Mouse (Mus musculus) embryonic facial prominence, embryonic 12.5 days (tissue): ENCODE measurements at regions not wholly inside any gene's neighbourhood (a gene's known extent, or its start where the extent isn't known, plus 50 kb on each side); places are given as distances from the start of the nearest gene placed in this dataset.
A peak's percentile ranks its signal among the peaks of the same experiment; 100 is the strongest.

ENCODE experiments used
- ATAC-seq: fragments of 200-750 bp; cut with Nextera tagmentation; 2 replicates; pipeline ENCODE4 v1.8.0; 2017; ENCODE audit not compliant: insufficient number of reproducible peaks, insufficient read depth, low FRiP score, low TSS enrichment
- H3K27ac ChIP-seq: fragments of 300-500 bp; sonication (generic); 2 replicates; pipeline ENCODE4 v1.5.1; 2016; ENCODE audit warnings: mild to moderate bottlenecking
- H3K27me3 ChIP-seq: fragments of 300-500 bp; sonication (generic); 2 replicates; pipeline ENCODE4 v1.6.1; 2016; ENCODE audit warnings: mild to moderate bottlenecking, moderate library complexity
- H3K36me3 ChIP-seq: fragments of 300-500 bp; sonication (generic); 2 replicates; pipeline ENCODE4 v1.6.1; 2016; ENCODE audit warnings: mild to moderate bottlenecking
- H3K4me1 ChIP-seq: fragments of 300-500 bp; sonication (generic); 2 replicates; pipeline ENCODE4 v1.6.1; 2016
- H3K4me2 ChIP-seq: fragments of 300-500 bp; sonication (generic); replicated peaks from 2 replicates; pipeline ENCODE4 v1.6.1; 2016; ENCODE audit warnings: mild to moderate bottlenecking, moderate library complexity
- H3K4me3 ChIP-seq: fragments of 300-500 bp; sonication (generic); 2 replicates; pipeline ENCODE4 v1.5.1; 2016; ENCODE audit warnings: mild to moderate bottlenecking
- H3K9ac ChIP-seq: fragments of 300-500 bp; sonication (generic); 2 replicates; pipeline ENCODE4 v1.6.1; 2016; ENCODE audit warnings: mild to moderate bottlenecking, moderate library complexity
- H3K9me3 ChIP-seq: fragments of 300-500 bp; sonication (generic); 2 replicates; pipeline ENCODE4 v1.6.1; 2016; ENCODE audit warnings: mild to moderate bottlenecking, moderate library complexity
- WGBS: fragments of 180-500 bp; shearing (Covaris S2); methylation state at CpG from one replicate; pipeline ENCODE4 v1.1.7; 2016; 5-methylcytosine and 5-hydroxymethylcytosine counted together

DNA sequence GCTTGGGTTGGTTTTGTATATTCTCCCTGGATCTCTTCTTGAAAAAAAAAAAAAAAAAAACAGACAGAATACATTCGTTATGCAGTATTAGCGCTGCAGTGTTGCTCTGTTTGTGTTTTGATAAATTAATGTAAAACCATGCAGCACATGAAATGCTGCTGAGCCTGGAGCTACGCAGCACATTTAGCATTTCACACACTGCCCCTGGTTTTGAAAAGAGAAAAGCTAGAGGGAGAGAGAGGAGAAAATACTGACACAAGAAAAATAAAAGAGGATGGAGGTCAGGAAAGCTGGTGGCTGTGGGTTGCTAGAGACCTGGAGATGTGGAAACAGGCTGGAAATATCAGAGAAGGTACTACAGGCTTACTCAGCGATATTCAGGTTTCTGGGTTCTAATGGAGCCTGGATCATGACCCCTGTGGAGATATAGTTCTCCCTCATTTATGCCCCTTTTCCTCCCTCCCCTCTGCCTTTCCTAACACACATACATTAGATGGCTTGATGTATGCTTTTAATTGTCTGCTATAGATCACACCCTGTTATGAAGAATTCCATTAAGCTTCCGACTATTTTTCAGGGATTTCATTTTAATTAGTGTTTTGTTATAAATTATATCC, 296.8 kb upstream of the Rsrc1 start:
- H3K4me1 ChIP-seq: no peaks in the 10 kb centered on the region; the same call in 1 of the 2 replicates
- no peak overlapping the region for H3K9ac ChIP-seq
- H3K27ac ChIP-seq: no peak overlapping the region
- no peak overlapping the region for H3K4me2 ChIP-seq
- no peaks in the 10 kb centered on the region for H3K36me3 ChIP-seq
- H3K27me3 ChIP-seq: no peaks in the 10 kb centered on the region
- WGBS: 78% methylated on average over 5 of the region's 5 CpGs
- ATAC-seq: no peak
- H3K9me3 ChIP-seq: no peaks in the 10 kb centered on the region
- no peak overlapping the region for H3K4me3 ChIP-seq

- H3K4me1 ChIP-seq: no peaks in the 10 kb centered on the region; the same call in 1 of the 2 replicates
- H3K4me2 ChIP-seq: no peak overlapping the region
- H3K4me3 ChIP-seq: no peak overlapping the region
- ATAC-seq: no peak
- 81% methylated on average over 12 of the region's 12 CpGs for WGBS
- H3K27ac ChIP-seq: no peak overlapping the region
- H3K9me3 ChIP-seq: no peaks in the 10 kb centered on the region
- no peaks in the 10 kb centered on the region for H3K36me3 ChIP-seq
- no peak overlapping the region for H3K9ac ChIP-seq
- H3K27me3 ChIP-seq: no peaks in the 10 kb centered on the region
Measured at GRCm38 (mm10) chr3:66685136-66685535, 296.1 kb upstream of the Rsrc1 start.

DNA sequence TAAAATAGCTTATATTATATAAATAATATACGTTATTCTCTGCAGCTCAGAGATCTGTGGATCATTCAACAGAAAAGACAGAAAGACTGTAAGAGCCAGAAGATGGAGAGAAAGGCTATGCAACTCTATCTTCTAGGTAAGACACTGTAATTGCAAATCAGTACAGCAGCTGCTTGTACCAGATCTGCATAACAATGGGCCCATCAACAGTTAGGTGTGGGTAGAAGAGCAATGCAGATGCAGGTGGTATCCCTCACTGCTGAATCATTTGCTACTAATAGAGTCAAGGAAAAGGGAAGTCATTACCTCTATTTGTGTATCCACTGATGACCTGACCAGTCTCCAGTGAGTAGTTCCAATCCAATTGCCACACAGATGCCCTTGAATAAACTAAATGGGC, 294.1 kb upstream of the Rsrc1 start:
- Histone ChIP-seq H3K9me3 (no peaks in the 10 kb centered on the region), H3K36me3 (no peaks in the 10 kb centered on the region), H3K4me2 (no peak overlapping the region), H3K27ac (no peak overlapping the region), H3K9ac (no peak overlapping the region), H3K4me3 (no peak overlapping the region), H3K4me1 (no peaks in the 10 kb centered on the region; the same call in 1 of the 2 replicates), H3K27me3 (no peaks in the 10 kb centered on the region)
- ATAC-seq: no peak
- WGBS: 90% methylated on average over 1 of the region's 1 CpGs

GRCm38 (mm10) chr3:66690906-66691522, 290.2 kb upstream of the Rsrc1 start:
- WGBS: 71% methylated on average over 10 of the region's 10 CpGs
- no peaks in the 10 kb centered on the region for H3K4me1 ChIP-seq
- ATAC-seq: no peak

GRCm38 (mm10) chr3:66695125-66695524, 286.1 kb upstream of the Rsrc1 start:
- no peaks in the 10 kb centered on the region for H3K4me1 ChIP-seq
- H3K27me3 ChIP-seq: no peaks in the 10 kb centered on the region
- no peak overlapping the region for H3K27ac ChIP-seq
- H3K9me3 ChIP-seq: no peaks in the 10 kb centered on the region
- H3K36me3 ChIP-seq: no peaks in the 10 kb centered on the region
- no peak overlapping the region for H3K9ac ChIP-seq
- H3K4me3 ChIP-seq: no peak overlapping the region
- H3K4me2 ChIP-seq: no peak overlapping the region
- ATAC-seq: no peak
- 95% methylated on average over 2 of the region's 2 CpGs for WGBS

More at GRCm38 (mm10) chr3:66690906-66691522, 290.2 kb upstream of the Rsrc1 start:
- Histone ChIP-seq H3K4me3 (no peak overlapping the region), H3K27ac (no peak overlapping the region), H3K4me2 (no peak overlapping the region), H3K36me3 (no peaks in the 10 kb centered on the region), H3K27me3 (no peaks in the 10 kb centered on the region), H3K9ac (no peak overlapping the region), H3K9me3 (no peaks in the 10 kb centered on the region)

GRCm38 (mm10) chr3:66695661-66696253, 285.4 kb upstream of the Rsrc1 start:
- no peaks in the 10 kb centered on the region for H3K4me1 ChIP-seq
- 88% methylated on average over 6 of the region's 6 CpGs for WGBS
- no peak overlapping the region for H3K9ac ChIP-seq
- H3K36me3 ChIP-seq: no peaks in the 10 kb centered on the region
- no peak overlapping the region for H3K4me3 ChIP-seq
- no peak for ATAC-seq
- H3K27ac ChIP-seq: no peak overlapping the region
- no peaks in the 10 kb centered on the region for H3K27me3 ChIP-seq
- H3K9me3 ChIP-seq: no peaks in the 10 kb centered on the region
- H3K4me2 ChIP-seq: no peak overlapping the region

DNA sequence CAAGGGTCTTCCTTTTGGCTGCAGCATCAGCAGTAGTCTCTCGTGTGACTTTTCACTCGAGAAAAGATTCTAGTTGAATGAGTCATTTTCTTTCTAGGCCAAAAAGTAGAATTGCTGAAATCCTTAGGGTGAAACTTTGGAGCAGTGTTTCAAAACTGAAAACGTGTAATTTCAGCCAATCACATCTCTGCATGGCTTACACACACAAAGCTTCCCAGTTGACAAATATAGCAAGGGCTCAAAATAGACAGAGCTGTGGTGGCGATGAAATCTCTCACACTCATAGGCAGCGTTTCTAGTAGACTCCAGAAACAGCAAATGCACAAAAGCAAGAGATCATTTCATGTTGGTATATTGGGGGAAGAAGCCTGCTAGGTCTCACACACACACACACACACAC, 283.1 kb upstream of the Rsrc1 start:
- H3K27ac ChIP-seq: no peak overlapping the region
- no peak overlapping the region for H3K9ac ChIP-seq
- 81% methylated on average over 5 of the region's 5 CpGs for WGBS
- H3K4me1 ChIP-seq: 0 out of 2 replicates have a peak, but pooled peaks cover 6% of the 10 kb centered on the region
- no peak overlapping the region for H3K4me2 ChIP-seq
- no peak for ATAC-seq
- H3K36me3 ChIP-seq: no peaks in the 10 kb centered on the region
- no peaks in the 10 kb centered on the region for H3K27me3 ChIP-seq
- no peaks in the 10 kb centered on the region for H3K9me3 ChIP-seq
- no peak overlapping the region for H3K4me3 ChIP-seq

GRCm38 (mm10) chr3:66705766-66706165, 275.4 kb upstream of the Rsrc1 start:
- no peak overlapping the region for H3K9ac ChIP-seq
- WGBS: 78% methylated on average over 4 of the region's 4 CpGs
- no peaks in the 10 kb centered on the region for H3K9me3 ChIP-seq
- no peak overlapping the region for H3K4me3 ChIP-seq
- no peak overlapping the region for H3K27ac ChIP-seq
- 0 out of 2 replicates have a peak, but pooled peaks cover 6% of the 10 kb centered on the region for H3K4me1 ChIP-seq
- H3K36me3 ChIP-seq: no peaks in the 10 kb centered on the region
- no peak for ATAC-seq
- H3K27me3 ChIP-seq: no peaks in the 10 kb centered on the region
- no peak overlapping the region for H3K4me2 ChIP-seq

DNA sequence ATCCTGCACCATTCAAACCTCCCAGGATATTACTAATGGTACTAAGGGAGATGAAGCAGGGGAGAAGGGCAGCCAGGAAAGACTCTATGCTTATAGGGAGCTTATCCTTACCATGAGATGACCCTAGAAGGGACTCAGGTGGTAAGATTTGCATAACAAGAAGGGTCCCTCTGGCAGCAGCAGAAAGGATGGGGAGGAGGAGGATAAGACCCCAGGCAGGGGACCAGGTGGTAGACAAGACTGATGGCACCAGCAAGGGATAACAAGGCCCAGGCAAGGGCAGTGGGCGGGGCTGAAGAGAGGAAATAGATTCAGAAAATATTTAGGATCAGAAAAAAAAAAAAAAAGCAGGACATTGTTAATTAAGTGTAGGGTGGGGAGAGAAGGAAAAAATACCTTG, 245.7 kb upstream of the Rsrc1 start:
- H3K9ac ChIP-seq: no peak overlapping the region
- 86% methylated on average over 1 of the region's 1 CpGs for WGBS
- no peaks in the 10 kb centered on the region for H3K9me3 ChIP-seq
- no peaks in the 10 kb centered on the region for H3K27me3 ChIP-seq
- H3K4me2 ChIP-seq: no peak overlapping the region
- ATAC-seq: no peak
- H3K27ac ChIP-seq: no peak overlapping the region
- H3K36me3 ChIP-seq: no peaks in the 10 kb centered on the region
- H3K4me1 ChIP-seq: peaks cover 9% of the 10 kb centered on the region; the same call in 1 of the 2 replicates
- no peak overlapping the region for H3K4me3 ChIP-seq

- WGBS: 77% methylated on average over 12 of the region's 12 CpGs
- H3K4me2 ChIP-seq: no peak overlapping the region
- no peaks in the 10 kb centered on the region for H3K9me3 ChIP-seq
- H3K27me3 ChIP-seq: no peaks in the 10 kb centered on the region
- H3K4me3 ChIP-seq: no peak overlapping the region
- no peak overlapping the region for H3K27ac ChIP-seq
- peak; percentile 60; the same call in 1 of the 2 replicates for ATAC-seq
- H3K9ac ChIP-seq: no peak overlapping the region
- no peaks in the 10 kb centered on the region for H3K36me3 ChIP-seq
- H3K4me1 ChIP-seq: peaks cover 9% of the 10 kb centered on the region; the same call in 1 of the 2 replicates
Measured at GRCm38 (mm10) chr3:66738201-66739062, 242.8 kb upstream of the Rsrc1 start.

- ATAC-seq: no peak
- H3K4me1 ChIP-seq: peaks cover 9% of the 10 kb centered on the region; the same call in 1 of the 2 replicates
- no peaks in the 10 kb centered on the region for H3K36me3 ChIP-seq
- no peaks in the 10 kb centered on the region for H3K27me3 ChIP-seq
- H3K27ac ChIP-seq: no peak overlapping the region
- no peak overlapping the region for H3K9ac ChIP-seq
- 54% methylated on average over 7 of the region's 7 CpGs for WGBS
- H3K4me2 ChIP-seq: no peak overlapping the region
- H3K4me3 ChIP-seq: no peak overlapping the region
- no peaks in the 10 kb centered on the region for H3K9me3 ChIP-seq
Measured at GRCm38 (mm10) chr3:66739356-66740014, 241.7 kb upstream of the Rsrc1 start.
